Comparison of ENCODE assay signal across 8 mouse cellular contexts in the genomic region with DNA sequence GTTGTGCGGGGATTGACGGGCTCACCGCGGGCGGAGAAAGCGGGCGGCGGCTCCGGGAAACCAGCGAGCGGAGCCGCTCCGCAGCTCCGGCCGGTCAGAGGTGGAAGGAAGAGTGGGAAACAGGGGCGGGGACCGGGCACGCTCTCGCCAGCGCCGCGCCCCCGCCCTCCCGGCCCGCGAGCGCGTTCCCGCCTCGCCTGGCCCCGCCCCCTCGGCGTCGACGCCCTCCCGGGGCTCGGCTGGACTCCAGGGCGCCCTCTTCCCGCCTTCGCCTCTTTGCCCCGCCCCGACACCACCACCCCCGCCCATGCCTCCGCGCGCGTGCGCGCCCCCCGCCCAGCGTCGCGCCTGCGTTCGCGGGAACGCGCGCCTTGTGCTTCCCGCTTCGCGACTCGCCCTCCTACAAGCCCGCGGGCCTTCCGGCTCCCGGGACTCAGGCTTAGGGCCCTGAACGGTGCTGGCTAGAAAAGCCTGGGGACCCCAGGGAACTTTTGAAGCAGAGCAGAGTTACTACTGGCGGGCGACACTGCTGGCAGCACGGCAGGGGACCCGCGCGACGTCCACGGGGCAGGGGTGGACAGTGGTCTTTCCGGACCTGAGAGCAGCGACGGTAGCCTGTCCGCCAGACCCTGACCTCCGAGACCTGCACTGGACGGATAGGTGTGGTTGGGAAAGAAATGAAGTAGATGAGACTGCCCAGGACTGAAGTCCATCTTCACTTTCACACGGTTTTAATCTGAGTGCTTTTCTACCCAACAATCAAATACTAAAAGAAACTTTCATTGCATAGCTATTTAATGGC. TPM values are rescaled to one million over a fixed set of nuclear protein-coding genes. Genes with fewer than 3 reads are reported as not detected.
DNase-seq lines count a peak whose midpoint lies in the region; ATAC-seq lines count a peak whose summit lies in the region.

A gene (minus strand): TSS at position 190 of the 802 bp plus-strand sequence.

- intact Hi-C loops in gastrocnemius, postnatal 14 days (cut with DNase I; ENCODE audit: low total_unique reads), result no loop called here
- intact Hi-C loops in left cerebral cortex, postnatal 10 days (cut with DNase I), result loop anchor here (5.0 kb wide), 2 partner anchors 82 to 167 kb away; no protein-coding TSS in a partner anchor

- peak; percentile 52 for ATAC-seq in inflammation-experienced regulatory T-cells, adult 6 months
- ATAC-seq in megakaryocyte-erythroid progenitor cell, adult 5-6 weeks (replicated peaks; ENCODE audit: low FRiP score, low TSS enrichment, poor library complexity, severe bottlenecking), result peak; percentile 52

- peak; percentile 94 to 97 for DNase-seq in adrenal gland, adult (ENCODE audit: inconsistent age in 2 of 2, low spot score in 1 of 2)
- DNase-seq in embryo, embryonic 10.5 days (ENCODE audit: low spot score), result peak; percentile 94
- peak; percentile 94 for DNase-seq in gastrocnemius, postnatal 14 days
- peak; percentile 76 to 95 for DNase-seq in left cerebral cortex, postnatal 10 days (ENCODE audit: extremely low spot score in 1 of 2, low spot score in 2 of 2)
- DNase-seq in right cerebral cortex, postnatal 25 days, result peak; percentile 84
- peak; percentile 93 to 95 for DNase-seq in urinary bladder, postnatal 4 days (ENCODE audit: low spot score in 2 of 2)

RNA-seq across cellular contexts. Expression of the gene that starts here (rescaled TPM):
- total RNA-seq in gastrocnemius, postnatal 14 days (2021), result 10 to 100 TPM; 18.5 to 20.3 TPM
- polyA plus RNA-seq in inflammation-experienced regulatory T-cells, adult 6 months (2017; shearing (Covaris generic)), result 100 to 1,000 TPM in 2 of 3 experiments, 10 to 100 TPM in 1; 96.1 to 119 (median 110) TPM
- total RNA-seq in left cerebral cortex, postnatal 10 days (2021), result 10 to 100 TPM; 24.9 to 27.4 TPM
- total RNA-seq in megakaryocyte-erythroid progenitor cell, adult 5-6 weeks (2014; fragmentation: Nextera tagmentation), result 153 and 199 TPM in 2 replicates
- 175 and 204 TPM in 2 replicates for total RNA-seq in megakaryocyte-erythroid progenitor cell, adult 5-6 weeks (2017)

Comparison
In these comparisons a context has a peak if more than half of its experiments do, and no peak if none do; other contexts are left out.
1. Peak in every context shown above with its lines: DNase-seq and ATAC-seq.
2. RNA of the gene that starts here (total RNA-seq): 153 to 204 TPM in megakaryocyte-erythroid progenitor cell, adult 5-6 weeks; 24.9 to 27.4 TPM in left cerebral cortex, postnatal 10 days and 18.5 to 20.3 TPM in gastrocnemius, postnatal 14 days; every median in the first group is over 4 times any median in the second.